Mouse (Mus musculus) ovary, postnatal 10 days (tissue): ENCODE results near the gene Ccdc32.

ENCODE experiments used
- DNase-seq: peaks from one replicate; pipeline ENCODE4 v3.0.0; 2022; ENCODE audit warnings: low spot score

The Ccdc32 gene

GRCm38 (mm10) chr2:119015604-119016180 lies 13.5 kb downstream of the Ccdc32 start:
- DNase-seq: no peak

- DNase-seq: no peak
These were observed 14.2 kb downstream of the Ccdc32 start for GRCm38 (mm10) chr2:119014989-119015388.

- DNase-seq: no peak
These were observed 19.8 kb downstream of the Ccdc32 start for GRCm38 (mm10) chr2:119009376-119009775.

GRCm38 (mm10) chr2:119006886-119007285 lies 22.3 kb downstream of the Ccdc32 start:
- DNase-seq: no peak

- no peak for DNase-seq
These were observed 30.1 kb downstream of the Ccdc32 start for GRCm38 (mm10) chr2:118999025-118999639.

GRCm38 (mm10) chr2:118998115-118998866 lies 30.9 kb downstream of the Ccdc32 start:
- no peak for DNase-seq

- DNase-seq: no peak
These were observed 32.4 kb downstream of the Ccdc32 start for GRCm38 (mm10) chr2:118996798-118997105.

- DNase-seq: no peak
These were observed 33.0 kb downstream of the Ccdc32 start for GRCm38 (mm10) chr2:118995919-118996797.

GRCm38 (mm10) chr2:118995490-118995889 lies 33.7 kb downstream of the Ccdc32 start:
- DNase-seq: no peak

- no peak for DNase-seq
These were observed 45.4 kb downstream of the Ccdc32 start for GRCm38 (mm10) chr2:118983812-118984211.

- no peak for DNase-seq
These were observed 48.4 kb downstream of the Ccdc32 start for GRCm38 (mm10) chr2:118980841-118981240.

GRCm38 (mm10) chr2:118978064-118978463 lies 51.1 kb downstream of the Ccdc32 start:
- DNase-seq: no peak

- DNase-seq: no peak
These were observed 52.3 kb downstream of the Ccdc32 start for GRCm38 (mm10) chr2:118976941-118977340.

GRCm38 (mm10) chr2:118976282-118976929 lies 52.8 kb downstream of the Ccdc32 start:
- peak; percentile 75 for DNase-seq

GRCm38 (mm10) chr2:118975855-118976254 lies 53.3 kb downstream of the Ccdc32 start:
- no peak for DNase-seq

- peak; percentile 63 for DNase-seq
These were observed 56.4 kb downstream of the Ccdc32 start for GRCm38 (mm10) chr2:118972687-118973376.

- no peak for DNase-seq
These were observed 57.1 kb downstream of the Ccdc32 start for GRCm38 (mm10) chr2:118972048-118972447.

GRCm38 (mm10) chr2:118969585-118970147 lies 59.5 kb downstream of the Ccdc32 start:
- no peak for DNase-seq
